Mouse (Mus musculus): Measurements from ENCODE around the gene Itga10. TPM values are rescaled to one million over a fixed set of nuclear protein-coding genes. Genes with fewer than 3 reads are reported as not detected.
"Not testable (repeated sequence)": the region's sequence is repeated elsewhere in the genome, so short reads cannot be mapped to it uniquely, and the experiment has no call there.

Gene Itga10
- polyA plus RNA-seq, 1 experiment, result 1.00 TPM

DNA sequence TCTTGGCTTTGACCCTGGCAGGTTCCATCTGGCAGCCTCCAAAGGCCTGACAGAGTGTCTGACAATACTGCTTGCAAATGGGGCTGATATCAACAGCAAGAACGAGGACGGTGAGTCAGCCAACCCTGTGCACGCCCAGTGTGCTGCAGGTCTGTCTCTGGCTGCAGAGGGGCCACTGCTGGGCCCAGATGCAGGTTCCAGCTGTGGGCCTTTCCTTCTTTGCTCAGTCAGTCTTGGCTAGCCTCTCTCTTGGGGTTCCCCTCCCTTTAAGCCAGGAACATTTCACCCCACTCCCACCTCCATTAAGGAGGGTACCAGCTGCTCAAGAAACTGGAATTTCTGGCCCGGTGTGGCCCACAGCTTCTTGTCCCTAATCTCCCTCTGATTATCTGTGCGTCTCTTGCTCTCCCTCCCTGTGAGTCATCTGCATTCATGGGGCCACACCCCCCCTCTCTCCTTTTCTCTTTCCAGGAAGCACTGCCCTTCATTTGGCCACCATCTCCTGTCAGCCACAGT, 33.8 kb downstream of the Itga10 start:
- Histone ChIP-seq H3K27ac (ENCODE audit: control insufficient read depth, insufficient read depth, low read depth, low read length, poor library complexity) (no peak overlapping the region), H3K4me1 (ENCODE audit: control insufficient read depth, insufficient read depth, low read length) (no peaks in the 10 kb centered on the region), H3K4me3 (replicated peaks; ENCODE audit: control insufficient read depth, low read depth, low read length) (no peak overlapping the region)
- TF ChIP-seq POLR2A (IDR thresholded peaks at IDR 0.05; ENCODE audit: borderline replicate concordance, control insufficient read depth, low read depth, low read length) (no peak), CTCF (IDR thresholded peaks at IDR 0.05; ENCODE audit: control insufficient read depth, insufficient read depth, low read length) (no peak)
- WGBS, result 54% methylated on average over 5 of the region's 5 CpGs

DNA sequence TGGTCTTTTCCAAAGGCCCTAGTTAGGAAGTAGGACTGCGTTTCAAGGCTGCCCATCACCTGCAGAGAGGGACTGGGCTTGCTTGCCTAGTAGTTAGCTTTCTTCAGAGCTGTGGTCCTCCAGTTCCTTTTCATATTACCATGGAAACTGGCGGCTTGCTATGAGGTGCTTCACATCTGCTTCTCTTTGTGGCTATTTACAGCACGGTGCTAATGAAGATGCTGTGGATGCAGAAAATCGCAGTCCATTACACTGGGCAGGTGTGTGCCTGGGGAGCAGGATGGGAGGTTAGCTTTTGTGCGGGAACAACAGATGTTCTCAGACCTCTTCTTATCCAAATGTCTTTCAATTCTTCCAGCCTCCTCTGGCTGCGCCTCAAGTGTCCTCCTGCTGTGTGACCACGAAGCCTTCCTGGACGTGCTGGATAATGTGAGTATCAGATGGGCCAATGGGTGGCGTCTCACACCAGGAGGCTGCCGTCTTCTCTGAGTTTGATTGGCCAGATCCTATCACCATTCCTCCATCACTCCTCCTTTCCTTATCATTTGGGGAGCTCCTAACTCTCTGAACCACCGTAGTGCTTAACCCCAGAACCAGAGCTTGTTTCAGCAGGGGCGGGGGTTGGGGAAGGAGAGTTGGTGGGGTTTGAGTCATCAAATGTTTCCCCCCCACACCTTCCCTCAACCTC, 35.0 kb downstream of the Itga10 start:
- TF ChIP-seq POLR2A (IDR thresholded peaks at IDR 0.05; ENCODE audit: borderline replicate concordance, control insufficient read depth, low read depth, low read length) (no peak), CTCF (IDR thresholded peaks at IDR 0.05; ENCODE audit: control insufficient read depth, insufficient read depth, low read length) (no peak)
- WGBS, result 47% methylated on average over 12 of the region's 12 CpGs
- Histone ChIP-seq H3K4me1 (ENCODE audit: control insufficient read depth, insufficient read depth, low read length) (no peaks in the 10 kb centered on the region), H3K27ac (ENCODE audit: control insufficient read depth, insufficient read depth, low read depth, low read length, poor library complexity) (no peak overlapping the region), H3K4me3 (replicated peaks; ENCODE audit: control insufficient read depth, low read depth, low read length) (no peak overlapping the region)

DNA sequence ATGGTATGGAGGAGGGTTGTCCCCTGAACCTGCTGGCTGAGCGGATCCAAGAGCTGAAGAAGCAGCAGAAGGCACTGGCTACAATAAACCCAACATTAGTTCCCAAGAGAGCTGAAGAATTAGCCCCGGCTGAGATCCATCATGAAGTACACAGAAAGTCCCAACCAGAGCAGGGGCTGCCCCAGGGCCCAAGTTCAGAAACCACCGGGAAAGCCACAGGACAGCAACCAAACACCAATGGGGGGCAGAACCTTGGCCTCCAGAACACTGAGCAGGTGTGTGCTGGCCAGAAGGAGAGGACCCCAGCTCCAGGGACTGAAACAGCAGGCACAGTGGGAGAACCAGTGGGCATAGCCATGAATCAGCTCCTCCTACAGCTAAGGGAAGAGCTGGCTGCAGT, 38.1 kb downstream of the Itga10 start:
- Histone ChIP-seq H3K4me1 (ENCODE audit: control insufficient read depth, insufficient read depth, low read length) (no peaks in the 10 kb centered on the region), H3K27ac (ENCODE audit: control insufficient read depth, insufficient read depth, low read depth, low read length, poor library complexity) (no peak overlapping the region), H3K4me3 (replicated peaks; ENCODE audit: control insufficient read depth, low read depth, low read length) (no peak overlapping the region)
- no peak for TF ChIP-seq CTCF (IDR thresholded peaks at IDR 0.05; ENCODE audit: control insufficient read depth, insufficient read depth, low read length)
- no peak for TF ChIP-seq POLR2A (IDR thresholded peaks at IDR 0.05; ENCODE audit: borderline replicate concordance, control insufficient read depth, low read depth, low read length)
- WGBS, result 85% methylated on average over 3 of the region's 3 CpGs

DNA sequence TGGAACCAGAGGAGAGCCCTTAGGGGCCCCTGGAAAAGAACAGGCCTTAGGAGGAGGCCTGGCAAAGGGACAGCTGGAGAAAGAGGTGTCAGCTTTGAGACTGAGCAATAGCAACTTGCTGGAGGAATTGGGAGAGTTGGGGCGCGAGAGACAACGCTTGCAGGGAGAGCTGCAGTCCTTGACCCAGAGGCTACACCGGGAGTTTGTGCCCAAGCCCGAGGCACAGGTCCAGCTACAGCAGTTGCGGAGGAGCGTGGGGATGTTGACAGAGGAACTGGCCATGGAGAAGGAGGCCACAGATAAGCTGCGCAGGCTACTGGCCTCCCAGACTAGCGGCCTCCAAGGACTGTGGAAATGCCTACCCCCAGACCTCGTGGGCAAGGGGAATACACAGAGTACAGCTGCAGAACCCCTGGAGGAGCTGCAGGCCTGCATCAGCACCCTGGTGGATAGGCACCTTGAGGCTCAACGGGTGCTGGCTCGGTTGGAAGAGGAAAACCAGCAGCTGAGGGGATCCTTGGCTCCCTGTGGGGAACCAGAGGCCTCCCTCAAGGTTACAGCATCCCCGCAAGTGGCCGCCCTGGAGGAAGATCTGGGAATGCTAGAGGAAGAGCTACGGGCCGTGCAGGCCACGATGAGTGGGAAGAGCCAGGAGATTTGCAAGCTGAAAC, 38.9 kb downstream of the Itga10 start:
- 56% methylated on average over 17 of the region's 17 CpGs for WGBS
- H3K4me3 ChIP-seq (replicated peaks; ENCODE audit: control insufficient read depth, low read depth, low read length), result no peak overlapping the region
- H3K4me1 ChIP-seq (ENCODE audit: control insufficient read depth, insufficient read depth, low read length), result no peaks in the 10 kb centered on the region
- TF ChIP-seq CTCF (IDR thresholded peaks at IDR 0.05; ENCODE audit: control insufficient read depth, insufficient read depth, low read length) (no peak), POLR2A (IDR thresholded peaks at IDR 0.05; ENCODE audit: borderline replicate concordance, control insufficient read depth, low read depth, low read length) (no peak)
- H3K27ac ChIP-seq (ENCODE audit: control insufficient read depth, insufficient read depth, low read depth, low read length, poor library complexity), result no peak overlapping the region

DNA sequence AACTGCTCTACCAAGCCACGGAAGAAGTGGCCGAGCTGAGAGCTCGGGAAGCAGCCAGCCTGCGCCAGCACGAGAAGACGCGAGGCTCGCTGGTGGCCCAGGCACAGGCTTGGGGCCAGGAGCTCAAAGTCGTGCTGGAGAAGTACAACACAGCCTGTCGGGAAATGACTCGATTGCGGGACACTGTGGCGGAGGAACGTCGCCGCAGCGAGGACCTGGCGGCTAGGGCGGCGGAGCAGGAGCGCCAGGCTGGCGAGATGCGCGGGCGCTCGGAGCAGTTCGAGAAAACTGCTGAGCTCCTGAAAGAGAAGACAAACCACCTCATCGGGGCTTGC, 39.4 kb downstream of the Itga10 start:
- WGBS, result 23% methylated on average over 28 of the region's 28 CpGs
- TF ChIP-seq POLR2A (IDR thresholded peaks at IDR 0.05; ENCODE audit: borderline replicate concordance, control insufficient read depth, low read depth, low read length) (no peak), CTCF (IDR thresholded peaks at IDR 0.05; ENCODE audit: control insufficient read depth, insufficient read depth, low read length) (no peak)
- H3K27ac ChIP-seq (ENCODE audit: control insufficient read depth, insufficient read depth, low read depth, low read length, poor library complexity), result no peak overlapping the region
- H3K4me3 ChIP-seq (replicated peaks; ENCODE audit: control insufficient read depth, low read depth, low read length), result no peak overlapping the region
- no peaks in the 10 kb centered on the region for H3K4me1 ChIP-seq (ENCODE audit: control insufficient read depth, insufficient read depth, low read length)

DNA sequence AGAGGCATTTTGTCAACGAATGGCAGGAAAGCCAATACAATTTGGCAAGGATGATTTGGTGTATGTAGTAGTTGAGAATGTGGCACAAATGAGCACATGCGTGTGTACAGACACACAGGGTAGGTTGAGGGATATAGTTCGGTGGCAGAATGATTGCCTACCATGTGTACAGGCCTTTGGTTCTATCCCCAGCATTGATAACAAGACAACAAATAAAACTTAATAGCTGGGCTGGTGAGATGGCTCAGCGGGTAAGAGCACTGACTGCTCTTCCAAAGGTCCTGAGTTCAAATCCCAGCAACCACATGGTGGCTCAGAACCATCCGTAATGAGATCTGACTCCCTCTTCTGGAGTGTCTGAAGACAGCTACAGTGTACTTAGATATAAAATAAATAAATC, 40.7 kb downstream of the Itga10 start:
- 86% methylated on average over 5 of the region's 5 CpGs for WGBS
- not testable (repeated sequence) for H3K27ac ChIP-seq (ENCODE audit: control insufficient read depth, insufficient read depth, low read depth, low read length, poor library complexity); H3K4me3 ChIP-seq (replicated peaks; ENCODE audit: control insufficient read depth, low read depth, low read length); H3K4me1 ChIP-seq (ENCODE audit: control insufficient read depth, insufficient read depth, low read length)

DNA sequence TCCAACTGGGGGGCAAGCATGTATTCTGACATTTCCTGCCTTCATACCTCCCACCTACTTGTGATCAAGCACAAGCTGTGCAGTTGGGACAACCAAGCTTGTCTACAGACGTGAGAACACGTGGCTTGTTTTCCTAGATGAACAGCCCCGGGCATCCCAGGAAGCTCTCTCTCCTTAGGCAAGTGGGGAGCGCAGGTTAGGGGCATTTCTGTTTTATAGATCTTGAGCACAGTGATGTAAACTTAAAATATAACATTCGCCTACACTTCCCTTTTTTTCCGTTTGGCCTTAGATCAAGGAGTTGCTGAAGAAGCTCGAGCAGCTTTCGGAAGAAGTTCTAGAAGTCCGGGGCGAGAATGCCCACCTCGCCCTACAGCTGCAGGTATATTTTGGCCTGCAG, 43.5 kb downstream of the Itga10 start:
- H3K4me1 ChIP-seq (ENCODE audit: control insufficient read depth, insufficient read depth, low read length), result no peaks in the 10 kb centered on the region

DNA sequence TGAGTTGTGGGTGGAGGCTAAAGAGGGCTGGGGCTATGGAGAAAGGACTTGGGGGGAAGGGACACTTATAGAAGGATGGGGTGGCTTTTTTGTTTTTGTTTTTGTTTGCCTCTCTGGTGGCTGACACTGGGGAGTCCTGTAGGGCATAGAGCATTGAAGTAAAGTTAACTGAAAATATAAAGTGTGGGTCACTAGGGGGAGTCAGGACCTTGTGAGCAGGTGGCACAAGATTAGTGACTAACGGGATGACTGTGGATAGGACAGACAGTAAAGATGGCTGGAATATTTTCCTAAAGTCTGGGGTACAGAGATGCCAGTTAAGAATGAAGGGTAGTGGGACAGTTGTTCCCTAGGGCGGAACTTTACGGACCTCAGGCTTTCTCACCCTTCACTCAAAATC, 44.9 kb downstream of the Itga10 start:
- no peak overlapping the region for H3K4me3 ChIP-seq (replicated peaks; ENCODE audit: control insufficient read depth, low read depth, low read length)
- H3K4me1 ChIP-seq (ENCODE audit: control insufficient read depth, insufficient read depth, low read length), result no peaks in the 10 kb centered on the region
- WGBS, result 61% methylated on average over 3 of the region's 3 CpGs
- no peak overlapping the region for H3K27ac ChIP-seq (ENCODE audit: control insufficient read depth, insufficient read depth, low read depth, low read length, poor library complexity)
- TF ChIP-seq CTCF (IDR thresholded peaks at IDR 0.05; ENCODE audit: control insufficient read depth, insufficient read depth, low read length) (no peak), POLR2A (IDR thresholded peaks at IDR 0.05; ENCODE audit: borderline replicate concordance, control insufficient read depth, low read depth, low read length) (no peak)

More for the DNA sequence above, 43.5 kb downstream of the Itga10 start:
- WGBS, result 18% methylated on average over 11 of the region's 11 CpGs
- Histone ChIP-seq H3K27ac (ENCODE audit: control insufficient read depth, insufficient read depth, low read depth, low read length, poor library complexity) (no peak overlapping the region), H3K4me3 (replicated peaks; ENCODE audit: control insufficient read depth, low read depth, low read length) (no peak overlapping the region)
- TF ChIP-seq POLR2A (IDR thresholded peaks at IDR 0.05; ENCODE audit: borderline replicate concordance, control insufficient read depth, low read depth, low read length) (no peak), CTCF (IDR thresholded peaks at IDR 0.05; ENCODE audit: control insufficient read depth, insufficient read depth, low read length) (no peak)

Data from bone marrow, adult 2 months (tissue).